Mouse (Mus musculus) forebrain, embryonic 11.5 days (tissue): ENCODE measurements around the gene Hsp90aa1. TPM values are rescaled to one million over a fixed set of nuclear protein-coding genes. Genes with fewer than 3 reads are reported as not detected.

Experiments used
- microRNA-seq: library from miRNA; unstranded; fragments of <30 nt; microRNA quantifications from one replicate; pipeline ENCODE4, GENCODE M21; 2016; ENCODE audit not compliant: insufficient number of aligned reads
- polyA plus RNA-seq: library from polyadenylated mRNA; unstranded; fragments of >200 nt; fragmentation: Nextera tagmentation; extraction: Ambion mirVana; gene quantifications from 2 replicates; pipeline ENCODE4 v1.2.1, GENCODE M21; 2014

The Hsp90aa1 gene
- polyA plus RNA-seq, 1 experiment from 2014 or later: 1,424 TPM

Small RNAs within 50 kb of the gene (microRNA-seq; reads per million reads assigned to microRNA genes)
- gene Gm27299: not detected

Other genes with a start within 250 kb of the Hsp90aa1 start
- gene Dync1h1, start 101.3 kb downstream of the Hsp90aa1 start, polyA plus RNA-seq: 90.8 and 96.9 TPM in 2 replicates
- gene 1700001K19Rik, start 20.1 kb downstream of the Hsp90aa1 start, polyA plus RNA-seq: 0.27 TPM in 1 of 2 replicates, not detected in the other
- 25.2 and 30.4 TPM in 2 replicates for gene Wdr20, start 35.2 kb upstream of the Hsp90aa1 start, polyA plus RNA-seq
- 12.5 and 14.1 TPM in 2 replicates for gene Mok, start 138.2 kb upstream of the Hsp90aa1 start, polyA plus RNA-seq
- 3.4 and 4.6 TPM in 2 replicates for gene Zfp839, start 147.5 kb upstream of the Hsp90aa1 start, polyA plus RNA-seq
- gene Cinp, start 186.4 kb upstream of the Hsp90aa1 start, polyA plus RNA-seq: 92.7 and 96.0 TPM in 2 replicates
- gene Tecpr2, start 186.5 kb upstream of the Hsp90aa1 start, polyA plus RNA-seq: 6.0 and 6.6 TPM in 2 replicates